Mouse (Mus musculus) limb, embryonic 11.5 days (tissue): ENCODE results near the gene Gls. TPM values are rescaled to one million over a fixed set of nuclear protein-coding genes. Genes with fewer than 3 reads are reported as not detected.

Source experiments
- ATAC-seq: fragments of 200-750 bp; cut with Nextera tagmentation; 2 replicates; pipeline ENCODE4 v1.8.0; 2017; ENCODE audit warnings: low read depth; ENCODE audit not compliant: insufficient number of reproducible peaks, low FRiP score, low TSS enrichment
- DNase-seq: peaks from one replicate; pipeline ENCODE4 v3.0.0-alpha.2; 2015; ENCODE audit warnings: low spot score
- H3K27ac ChIP-seq: fragments of 300-500 bp; sonication (generic); replicated peaks from 2 replicates; pipeline ENCODE4 v1.5.1; 2014; ENCODE audit warnings: low read depth, mild to moderate bottlenecking, low read length
- H3K27me3 ChIP-seq: fragments of 300-500 bp; sonication (generic); 2 replicates; pipeline ENCODE4 v1.6.1; 2014; ENCODE audit warnings: mild to moderate bottlenecking, low read length, mixed read lengths; ENCODE audit not compliant: control insufficient read depth, insufficient read depth
- H3K36me3 ChIP-seq: fragments of 300-500 bp; sonication (generic); 2 replicates; pipeline ENCODE4 v1.6.1; 2014; ENCODE audit warnings: mild to moderate bottlenecking, low read length, moderate library complexity, mixed read lengths; ENCODE audit not compliant: control insufficient read depth, insufficient read depth
- H3K4me1 ChIP-seq: fragments of 300-500 bp; sonication (generic); 2 replicates; pipeline ENCODE4 v1.6.1; 2014; ENCODE audit warnings: low read length, mixed read lengths; ENCODE audit not compliant: control insufficient read depth, insufficient read depth
- H3K4me2 ChIP-seq: fragments of 300-500 bp; sonication (generic); 2 replicates; pipeline ENCODE4 v1.6.1; 2014; ENCODE audit warnings: low read depth, mild to moderate bottlenecking, moderate library complexity; ENCODE audit not compliant: severe bottlenecking
- H3K4me3 ChIP-seq: fragments of 300-500 bp; sonication (generic); 2 replicates; pipeline ENCODE4 v1.5.1; 2014; ENCODE audit warnings: low read depth, low read length
- H3K9ac ChIP-seq: fragments of 300-500 bp; sonication (generic); 2 replicates; pipeline ENCODE4 v1.6.1; 2014; ENCODE audit warnings: mild to moderate bottlenecking, low read length
- H3K9me3 ChIP-seq: fragments of 300-500 bp; sonication (generic); 2 replicates; pipeline ENCODE4 v1.6.1; 2016; ENCODE audit warnings: low read length; ENCODE audit not compliant: control insufficient read depth
- WGBS: fragments of 180-500 bp; shearing (Covaris S2); extraction: QIAGEN DNeasy Blood & Tissue Kit; methylation state at CpG from one replicate; pipeline ENCODE4 v1.1.7; 2014; 5-methylcytosine and 5-hydroxymethylcytosine counted together
- polyA plus RNA-seq: library from polyadenylated mRNA; unstranded; fragments of >200 nt; fragmentation: Nextera tagmentation; extraction: Ambion mirVana; gene quantifications from 2 replicates; pipeline ENCODE4 v1.2.1, GENCODE M21; 2014

Gene Gls
- polyA plus RNA-seq, 1 experiment from 2014 or later: 30.6 TPM

DNA sequence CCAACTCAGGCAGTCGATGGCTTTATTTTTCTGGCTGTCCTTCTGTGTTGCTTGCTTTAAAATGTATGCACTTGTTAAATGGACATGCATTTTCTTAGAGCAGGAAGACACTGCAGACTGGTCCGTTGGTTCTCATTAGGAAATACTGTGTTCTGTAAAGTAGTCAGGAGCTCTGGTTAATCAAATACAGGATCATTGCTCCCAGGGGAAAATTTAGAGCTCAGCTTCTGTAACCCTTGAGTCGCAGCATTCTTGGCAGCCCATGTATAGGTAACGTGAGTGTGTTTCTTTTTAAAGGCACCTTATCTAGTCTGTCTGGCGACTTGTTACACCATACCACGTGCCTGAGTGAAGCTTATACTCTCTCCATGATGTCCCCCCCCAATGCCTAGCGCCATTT is 84.9 kb downstream of the Gls start:
- Histone ChIP-seq H3K4me3 (no peak overlapping the region), H3K27ac (no peak overlapping the region), H3K4me1 (peaks cover 10% of the 10 kb centered on the region), H3K4me2 (no peak overlapping the region), H3K9me3 (no peaks in the 10 kb centered on the region), H3K36me3 (no peaks in the 10 kb centered on the region), H3K27me3 (no peaks in the 10 kb centered on the region), H3K9ac (no peak overlapping the region)
- 51% methylated on average over 7 of the region's 7 CpGs for WGBS
- DNase-seq (no peak), ATAC-seq (no peak)

DNA sequence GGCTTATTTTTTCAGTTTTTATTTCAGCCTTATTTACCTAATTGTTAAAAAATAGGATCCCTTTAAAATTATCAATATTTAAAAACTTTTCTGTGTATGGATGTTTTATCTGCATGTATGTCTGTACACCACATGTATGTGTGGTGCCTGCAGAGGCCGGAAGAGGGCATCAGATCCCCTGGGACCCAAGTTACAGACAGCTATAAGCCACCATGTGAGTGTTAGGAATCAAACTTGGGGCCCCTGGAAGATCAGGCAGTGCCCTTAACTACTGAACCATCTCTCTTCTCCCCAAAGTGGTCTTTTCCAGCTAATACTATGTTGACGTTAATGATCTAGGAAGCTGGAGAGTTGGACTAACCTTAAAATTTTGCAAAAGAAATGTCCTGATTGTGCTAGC is 85.6 kb downstream of the Gls start:
- H3K4me1 ChIP-seq: peaks cover 10% of the 10 kb centered on the region

GRCm38 (mm10) chr1:52146214-52146970 is 86.6 kb downstream of the Gls start:
- WGBS: 55% methylated on average over 12 of the region's 12 CpGs
- Histone ChIP-seq H3K4me3 (no peak overlapping the region), H3K4me1 (peaks cover 10% of the 10 kb centered on the region), H3K4me2 (no peak overlapping the region), H3K27me3 (no peaks in the 10 kb centered on the region), H3K9me3 (no peaks in the 10 kb centered on the region), H3K36me3 (no peaks in the 10 kb centered on the region), H3K9ac (no peak overlapping the region), H3K27ac (no peak overlapping the region)
- DNase-seq (peak; percentile 70), ATAC-seq (peak; percentile 18; the same call in 1 of the 2 replicates)

More for the DNA sequence above, 85.6 kb downstream of the Gls start:
- Histone ChIP-seq H3K27me3 (no peaks in the 10 kb centered on the region), H3K4me3 (no peak overlapping the region), H3K36me3 (no peaks in the 10 kb centered on the region), H3K9me3 (no peaks in the 10 kb centered on the region), H3K4me2 (no peak overlapping the region), H3K27ac (no peak overlapping the region), H3K9ac (no peak overlapping the region)
- ATAC-seq (no peak), DNase-seq (no peak)
- WGBS: 83% methylated on average over 2 of the region's 2 CpGs

DNA sequence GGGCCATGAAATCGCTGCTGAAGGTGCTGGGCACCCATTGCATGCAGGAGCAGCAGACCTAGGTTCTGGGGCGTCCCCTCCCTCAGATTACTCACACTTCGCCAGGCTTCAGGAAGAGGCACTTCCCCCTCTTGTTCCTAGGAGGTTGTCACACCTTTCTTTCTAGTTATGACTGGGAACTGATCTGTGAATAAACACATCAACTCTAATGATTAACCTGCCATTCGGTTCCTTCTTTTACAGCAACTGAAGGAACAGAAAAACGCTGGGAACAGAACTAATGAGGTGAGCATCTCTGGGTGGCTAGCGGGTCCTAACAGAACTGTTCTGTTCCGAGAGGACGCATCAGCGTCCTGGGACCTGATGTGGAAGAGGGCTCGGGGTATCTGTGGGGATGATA is 88.1 kb downstream of the Gls start:
- H3K36me3 ChIP-seq: no peaks in the 10 kb centered on the region; the same call in 1 of the 2 replicates
- no peak for ATAC-seq
- WGBS: 82% methylated on average over 10 of the region's 10 CpGs
- peaks cover under 1% of the 10 kb centered on the region; the same call in 1 of the 2 replicates for H3K4me1 ChIP-seq
- no peak for DNase-seq
- no peak overlapping the region for H3K4me3 ChIP-seq
- no peak overlapping the region for H3K27ac ChIP-seq
- H3K9ac ChIP-seq: no peak overlapping the region
- H3K27me3 ChIP-seq: no peaks in the 10 kb centered on the region
- H3K9me3 ChIP-seq: no peaks in the 10 kb centered on the region
- H3K4me2 ChIP-seq: no peak overlapping the region

GRCm38 (mm10) chr1:52143596-52144156 is 89.4 kb downstream of the Gls start:
- Histone ChIP-seq H3K27ac (no peak overlapping the region), H3K27me3 (no peaks in the 10 kb centered on the region), H3K4me2 (no peak overlapping the region), H3K36me3 (no peaks in the 10 kb centered on the region; the same call in 1 of the 2 replicates), H3K4me3 (no peak overlapping the region), H3K9ac (no peak overlapping the region), H3K9me3 (no peaks in the 10 kb centered on the region), H3K4me1 (no peaks in the 10 kb centered on the region)
- DNase-seq (no peak), ATAC-seq (no peak)
- WGBS: 88% methylated on average over 7 of the region's 7 CpGs

GRCm38 (mm10) chr1:52143191-52143590 is 89.8 kb downstream of the Gls start:
- Histone ChIP-seq H3K9me3 (no peaks in the 10 kb centered on the region), H3K4me2 (no peak overlapping the region), H3K4me1 (no peaks in the 10 kb centered on the region), H3K36me3 (no peaks in the 10 kb centered on the region; the same call in 1 of the 2 replicates), H3K4me3 (no peak overlapping the region), H3K9ac (no peak overlapping the region), H3K27me3 (no peaks in the 10 kb centered on the region), H3K27ac (no peak overlapping the region)
- WGBS: 68% methylated on average over 4 of the region's 4 CpGs
- DNase-seq: no peak
- no peak for ATAC-seq

- no peak overlapping the region for H3K4me2 ChIP-seq
- ATAC-seq: no peak
- H3K9ac ChIP-seq: no peak overlapping the region
- no peaks in the 10 kb centered on the region for H3K4me1 ChIP-seq
- no peak overlapping the region for H3K4me3 ChIP-seq
- no peak overlapping the region for H3K27ac ChIP-seq
- no peak for DNase-seq
- H3K27me3 ChIP-seq: no peaks in the 10 kb centered on the region
- H3K36me3 ChIP-seq: no peaks in the 10 kb centered on the region; the same call in 1 of the 2 replicates
- H3K9me3 ChIP-seq: no peaks in the 10 kb centered on the region
- 70% methylated on average over 4 of the region's 4 CpGs for WGBS
Observed at GRCm38 (mm10) chr1:52142117-52142516, 90.9 kb downstream of the Gls start.

- H3K27ac ChIP-seq: no peak overlapping the region
Observed at GRCm38 (mm10) chr1:52141482-52141881, 91.5 kb downstream of the Gls start.

More at GRCm38 (mm10) chr1:52141482-52141881, 91.5 kb downstream of the Gls start:
- Histone ChIP-seq H3K4me2 (no peak overlapping the region), H3K4me3 (no peak overlapping the region), H3K36me3 (no peaks in the 10 kb centered on the region; the same call in 1 of the 2 replicates), H3K9me3 (no peaks in the 10 kb centered on the region), H3K9ac (no peak overlapping the region), H3K4me1 (0 out of 2 replicates have a peak, but pooled peaks cover 2% of the 10 kb centered on the region), H3K27me3 (no peaks in the 10 kb centered on the region)
- ATAC-seq: no peak
- WGBS: 77% methylated on average over 3 of the region's 3 CpGs
- no peak for DNase-seq
